7 mouse cellular contexts compared by ENCODE assay signal in genomic region chr16:14258856-14259255, GRCm38 (mm10). TPM values are rescaled to one million over a fixed set of nuclear protein-coding genes. Genes with fewer than 3 reads are reported as not detected.
DNase-seq lines count a peak whose midpoint lies in the region.

No protein-coding gene starts in this region.

- peak; percentile 99 for DNase-seq in adipocyte (ENCODE audit: low spot score)
- peak; percentile 64 for DNase-seq in adrenal gland, adult 8-10 months
- peak; percentile 40 to 44 for DNase-seq in heart, postnatal 10 days
- DNase-seq in kidney, postnatal 4 days = peak; percentile 33 to 42
- DNase-seq in layer of hippocampus, postnatal 36 days = no peak
- DNase-seq in urinary bladder, postnatal 25 days (ENCODE audit: low spot score) = no peak
- DNase-seq in layer of hippocampus, adult 18-20 months (ENCODE audit: low spot score in 2 of 2) = no peak

- intact Hi-C loops in heart, postnatal 10 days (cut with DNase I) = no loop called here

RNA-seq across cellular contexts. Expression of gene Myh11, which starts 32.3 kb away (rescaled TPM):
- 1 to 10 TPM; 4.4 to 5.6 (median 5.1) TPM for total RNA-seq in adrenal gland, adult 8-10 months (2022)
- total RNA-seq in heart, postnatal 10 days (2021) = 10 to 100 TPM; 23.3 to 27.3 TPM
- total RNA-seq in layer of hippocampus, postnatal 36 days (2021) = 1 to 10 TPM; 4.2 to 6.4 TPM
- 1 to 10 TPM; 2.2 to 3.4 TPM for total RNA-seq in layer of hippocampus, adult 18-20 months (2021)

RNA-seq across cellular contexts. Expression of gene Fopnl, which starts 58.3 kb away (rescaled TPM):
- 10 to 100 TPM; 58.9 to 66.4 (median 62.7) TPM for total RNA-seq in adrenal gland, adult 8-10 months (2022)
- 10 to 100 TPM; 59.7 to 66.1 TPM for total RNA-seq in heart, postnatal 10 days (2021)
- total RNA-seq in layer of hippocampus, postnatal 36 days (2021) = 10 to 100 TPM; 50.2 to 58.9 TPM
- 10 to 100 TPM; 51.5 to 55.7 TPM for total RNA-seq in layer of hippocampus, adult 18-20 months (2021)

Comparison
In these comparisons a context has a peak if more than half of its experiments do, and no peak if none do; other contexts are left out.
1. DNase-seq: peak in adipocyte (single experiment), adrenal gland, adult 8-10 months (single experiment), heart, postnatal 10 days (2 of 2) and kidney, postnatal 4 days (2 of 2); none in layer of hippocampus, postnatal 36 days (0 of 2), urinary bladder, postnatal 25 days (single experiment) and layer of hippocampus, adult 18-20 months (0 of 2).